In genomic region chr2:30593636-30594310, GRCm38 (mm10) we compare ENCODE assay signal across 8 mouse cellular contexts. TPM values are rescaled to one million over a fixed set of nuclear protein-coding genes. Genes with fewer than 3 reads are reported as not detected.
DNase-seq lines count a peak whose midpoint lies in the region; ATAC-seq lines count a peak whose summit lies in the region.

No protein-coding gene starts in this region.

- no peak overlapping the region for H3K4me3 ChIP-seq in heart, embryonic 12.5 days
- peak overlapping the region; percentile 44; the same call in 1 of the 2 replicates for H3K4me3 ChIP-seq in hindbrain, embryonic 11.5 days (ENCODE audit: low read depth, low read length)
- peak overlapping the region; percentile 65; the same call in 1 of the 2 replicates for H3K4me3 ChIP-seq in midbrain, embryonic 10.5 days

- no peak for DNase-seq in heart, postnatal 36 days
- peak; percentile 69 for DNase-seq in brain, adult 2 months (ENCODE audit: low read depth, low spot score)
- no peak for DNase-seq in hindbrain, embryonic 11.5 days (ENCODE audit: low spot score)
- no peak for DNase-seq in midbrain, embryonic 10.5 days (ENCODE audit: low spot score)
- no peak for DNase-seq in layer of hippocampus, postnatal 36 days
- no peak for DNase-seq in urinary bladder, adult 2 months (ENCODE audit: low spot score)
- DNase-seq in retina, embryonic 14.5 days (ENCODE audit: low spot score): no peak

- ATAC-seq in heart, embryonic 12.5 days (ENCODE audit: insufficient number of reproducible peaks, low FRiP score): no peak
- ATAC-seq in hindbrain, embryonic 11.5 days (ENCODE audit: low FRiP score): no peak

- H3K27ac ChIP-seq in heart, embryonic 12.5 days (ENCODE audit: poor library complexity, severe bottlenecking): peak overlapping the region; percentile 97
- H3K27ac ChIP-seq in hindbrain, embryonic 11.5 days (ENCODE audit: low read depth, low read length): peak overlapping the region; percentile 95
- H3K27ac ChIP-seq in midbrain, embryonic 10.5 days (replicated peaks): peak overlapping the region; percentile 96

- intact Hi-C loops in heart, postnatal 36 days (cut with DNase I): loop anchor here (2.0 to 10.0 kb wide), 2 partner anchors 111 to 157 kb away; no protein-coding TSS in a partner anchor

- H3K4me1 ChIP-seq in heart, embryonic 12.5 days (replicated peaks): peaks cover 34% of the 10 kb centered on the region
- H3K4me1 ChIP-seq in hindbrain, embryonic 11.5 days (replicated peaks; ENCODE audit: control insufficient read depth, insufficient read depth, low read length): peaks cover 5% of the 10 kb centered on the region; the same call in 1 of the 2 replicates
- peaks cover 42% of the 10 kb centered on the region for H3K4me1 ChIP-seq in midbrain, embryonic 10.5 days

- WGBS in heart, embryonic 12.5 days: 79% methylated on average over 13 of the region's 13 CpGs
- WGBS in hindbrain, embryonic 11.5 days: 86% methylated on average over 13 of the region's 13 CpGs
- 87% methylated on average over 13 of the region's 13 CpGs for WGBS in midbrain, embryonic 10.5 days

- no peaks in the 10 kb centered on the region for H3K27me3 ChIP-seq in heart, embryonic 12.5 days (replicated peaks)
- no peaks in the 10 kb centered on the region for H3K27me3 ChIP-seq in hindbrain, embryonic 11.5 days (ENCODE audit: control insufficient read depth, insufficient read depth, low read length)
- H3K27me3 ChIP-seq in midbrain, embryonic 10.5 days (ENCODE audit: low read depth, poor library complexity, severe bottlenecking): no peaks in the 10 kb centered on the region

- no peaks in the 10 kb centered on the region for H3K36me3 ChIP-seq in heart, embryonic 12.5 days
- no peaks in the 10 kb centered on the region for H3K36me3 ChIP-seq in hindbrain, embryonic 11.5 days (ENCODE audit: control insufficient read depth, insufficient read depth, low read length)
- H3K36me3 ChIP-seq in midbrain, embryonic 10.5 days: no peaks in the 10 kb centered on the region

- H3K9me3 ChIP-seq in heart, embryonic 12.5 days (replicated peaks): no peaks in the 10 kb centered on the region
- H3K9me3 ChIP-seq in hindbrain, embryonic 11.5 days (ENCODE audit: control insufficient read depth, low read length): no peaks in the 10 kb centered on the region
- H3K9me3 ChIP-seq in midbrain, embryonic 10.5 days (replicated peaks): no peaks in the 10 kb centered on the region

- peak overlapping the region; percentile 78 for H3K4me2 ChIP-seq in heart, embryonic 12.5 days
- peak overlapping the region; percentile 62 for H3K4me2 ChIP-seq in hindbrain, embryonic 11.5 days (replicated peaks; ENCODE audit: low read depth, low read length)

- H3K9ac ChIP-seq in heart, embryonic 12.5 days: peak overlapping the region; percentile 82
- H3K9ac ChIP-seq in hindbrain, embryonic 11.5 days (ENCODE audit: low read depth, low read length): peak overlapping the region; percentile 81

RNA-seq across cellular contexts. Expression of gene Cstad, which starts 1.1 kb away (rescaled TPM):
- 1.4 and 2.0 TPM in 2 replicates for polyA plus RNA-seq in heart, embryonic 12.5 days (2016; fragmentation: Nextera tagmentation; extraction: Ambion mirVana)
- 1 to 10 TPM; 1.5 to 2.3 TPM for total RNA-seq in heart, postnatal 36 days (2021)
- polyA plus RNA-seq in hindbrain, embryonic 11.5 days (2014; fragmentation: Nextera tagmentation; extraction: Ambion mirVana): 0.18 and 0.57 TPM in 2 replicates
- polyA plus RNA-seq in midbrain, embryonic 10.5 days (2016; fragmentation: Nextera tagmentation; extraction: Ambion mirVana): 0.20 and 0.34 TPM in 2 replicates
- total RNA-seq in layer of hippocampus, postnatal 36 days (2021): 1 to 10 TPM; 3.5 to 4.0 TPM
- 5.8 and 6.3 TPM in 2 replicates for polyA plus RNA-seq in urinary bladder, adult 2 months (2012; rRNA removed)
